In genomic region chr3:98336661-98337654, GRCm38 (mm10) we compare ENCODE assay signal across 7 mouse cellular contexts. TPM values are rescaled to one million over a fixed set of nuclear protein-coding genes. Genes with fewer than 3 reads are reported as not detected.
DNase-seq lines count a peak whose midpoint lies in the region; ATAC-seq lines count a peak whose summit lies in the region.

No protein-coding gene starts in this region.

- peak overlapping the region; percentile 34; the same call in 1 of the 2 replicates for H3K27ac ChIP-seq in hindbrain, embryonic 14.5 days
- H3K27ac ChIP-seq in midbrain, embryonic 12.5 days (replicated peaks) = 0 out of 2 replicates have a peak overlapping the region, but pooled peaks have one; percentile 20

- 53% methylated on average over 22 of the region's 22 CpGs for WGBS in hindbrain, embryonic 14.5 days
- WGBS in midbrain, embryonic 12.5 days = 64% methylated on average over 22 of the region's 22 CpGs

- H3K4me3 ChIP-seq in hindbrain, embryonic 14.5 days (replicated peaks; ENCODE audit: low read length) = peak overlapping the region; percentile 63; the same call in 1 of the 2 replicates
- peak overlapping the region; percentile 72; the same call in 1 of the 2 replicates for H3K4me3 ChIP-seq in midbrain, embryonic 12.5 days

- no peaks in the 10 kb centered on the region for H3K36me3 ChIP-seq in hindbrain, embryonic 14.5 days (replicated peaks; ENCODE audit: control insufficient read depth, insufficient read depth)
- H3K36me3 ChIP-seq in midbrain, embryonic 12.5 days = peaks cover 26% of the 10 kb centered on the region

- H3K9me3 ChIP-seq in hindbrain, embryonic 14.5 days (ENCODE audit: control insufficient read depth, low read length) = no peaks in the 10 kb centered on the region
- no peaks in the 10 kb centered on the region for H3K9me3 ChIP-seq in midbrain, embryonic 12.5 days

- H3K4me2 ChIP-seq in hindbrain, embryonic 14.5 days (replicated peaks) = peak overlapping the region; percentile 100
- peak overlapping the region; percentile 98 for H3K4me2 ChIP-seq in midbrain, embryonic 12.5 days (replicated peaks)

- peak overlapping the region; percentile 13; the same call in 1 of the 2 replicates for H3K9ac ChIP-seq in hindbrain, embryonic 14.5 days
- 0 out of 2 replicates have a peak overlapping the region, but pooled peaks have one; percentile 2 for H3K9ac ChIP-seq in midbrain, embryonic 12.5 days (replicated peaks)

- DNase-seq in MEL-GATA-1-ER (ENCODE audit: extremely low read depth, low read depth) = peak; percentile 51
- DNase-seq in embryo, embryonic 10.5 days (ENCODE audit: low spot score) = peak; percentile 66
- peak; percentile 69 for DNase-seq in hindbrain, embryonic 14.5 days (ENCODE audit: low spot score)
- no peak for DNase-seq in urinary bladder, postnatal 36 days (ENCODE audit: low spot score in 2 of 2)
- no peak for DNase-seq in adrenal gland, adult 18-20 months (ENCODE audit: low spot score in 2 of 2)
- DNase-seq in lung, postnatal 4 days = no peak

- ATAC-seq in hindbrain, embryonic 14.5 days (ENCODE audit: low FRiP score) = peak; percentile 32
- no peak for ATAC-seq in midbrain, embryonic 12.5 days (ENCODE audit: low FRiP score, low read depth)

- peaks cover 39% of the 10 kb centered on the region for H3K4me1 ChIP-seq in hindbrain, embryonic 14.5 days (replicated peaks; ENCODE audit: control insufficient read depth, insufficient read depth, low read length)
- peaks cover 37% of the 10 kb centered on the region for H3K4me1 ChIP-seq in midbrain, embryonic 12.5 days

- H3K27me3 ChIP-seq in hindbrain, embryonic 14.5 days (ENCODE audit: control insufficient read depth, insufficient read depth, low read length) = no peaks in the 10 kb centered on the region
- no peaks in the 10 kb centered on the region for H3K27me3 ChIP-seq in midbrain, embryonic 12.5 days

RNA-seq across cellular contexts. Expression of gene Phgdh, which starts 2.8 kb away (rescaled TPM):
- 160 and 173 TPM in 2 replicates for polyA plus RNA-seq in hindbrain, embryonic 14.5 days (2014; fragmentation: Nextera tagmentation; extraction: Ambion mirVana)
- 257 and 278 TPM in 2 replicates for polyA plus RNA-seq in midbrain, embryonic 12.5 days (2016; fragmentation: Nextera tagmentation; extraction: Ambion mirVana)
- total RNA-seq in adrenal gland, adult 18-20 months (2021) = 10 to 100 TPM in 1 of 2 experiments, 1 to 10 TPM in 1; 9.5 to 30.8 TPM

RNA-seq across cellular contexts. Expression of gene Zfp697, which starts 45.3 kb away (rescaled TPM):
- polyA plus RNA-seq in hindbrain, embryonic 14.5 days (2014; fragmentation: Nextera tagmentation; extraction: Ambion mirVana) = 20.6 and 21.5 TPM in 2 replicates
- 9.9 and 10.1 TPM in 2 replicates for polyA plus RNA-seq in midbrain, embryonic 12.5 days (2016; fragmentation: Nextera tagmentation; extraction: Ambion mirVana)
- 1 to 10 TPM; 3.8 to 5.9 TPM for total RNA-seq in adrenal gland, adult 18-20 months (2021)

RNA-seq across cellular contexts. Expression of gene Hmgcs2, which starts 56.7 kb away (rescaled TPM):
- 24.6 and 26.8 TPM in 2 replicates for polyA plus RNA-seq in hindbrain, embryonic 14.5 days (2014; fragmentation: Nextera tagmentation; extraction: Ambion mirVana)
- polyA plus RNA-seq in midbrain, embryonic 12.5 days (2016; fragmentation: Nextera tagmentation; extraction: Ambion mirVana) = 5.0 and 6.7 TPM in 2 replicates
- 10 to 100 TPM; 14.1 to 18.3 TPM for total RNA-seq in adrenal gland, adult 18-20 months (2021)

Comparison
In these comparisons a context has a peak if more than half of its experiments do, and no peak if none do; other contexts are left out.
1. DNase-seq: peak in MEL-GATA-1-ER (single experiment), embryo, embryonic 10.5 days (single experiment) and hindbrain, embryonic 14.5 days (single experiment); none in urinary bladder, postnatal 36 days (0 of 2), adrenal gland, adult 18-20 months (0 of 2) and lung, postnatal 4 days (0 of 2).